Mouse (Mus musculus) kidney, adult 2 months (tissue): ENCODE results near the gene Palb2. TPM values are rescaled to one million over a fixed set of nuclear protein-coding genes. Genes with fewer than 3 reads are reported as not detected.

Experiments
- DNase-seq: peaks from one replicate; pipeline ENCODE4 v3.0.0; 2021
- H3K27ac ChIP-seq: fragments of 200-500 bp; 2 replicates; pipeline ENCODE4 v1.5.1; 2012; ENCODE audit warnings: low read depth, low read length, control low read depth, inconsistent platforms; ENCODE audit not compliant: insufficient read depth
- H3K27me3 ChIP-seq: fragments of 200-500 bp; replicated peaks from 2 replicates; pipeline ENCODE4 v1.6.1; 2012; ENCODE audit warnings: mild to moderate bottlenecking, moderate library complexity, low read length, inconsistent platforms; ENCODE audit not compliant: control insufficient read depth, insufficient read depth
- H3K36me3 ChIP-seq: fragments of 200-500 bp; 2 replicates; pipeline ENCODE4 v1.6.1; 2012; ENCODE audit warnings: mild to moderate bottlenecking, moderate library complexity, low read length, inconsistent platforms; ENCODE audit not compliant: control insufficient read depth, insufficient read depth
- H3K4me1 ChIP-seq: fragments of 200-500 bp; 2 replicates; pipeline ENCODE4 v1.6.1; 2011; ENCODE audit warnings: low read length; ENCODE audit not compliant: control insufficient read depth, insufficient read depth
- H3K4me3 ChIP-seq: fragments of 200-500 bp; 2 replicates; pipeline ENCODE4 v1.5.1; 2011; ENCODE audit warnings: mild to moderate bottlenecking, low read depth, low read length, control low read depth; ENCODE audit not compliant: insufficient read depth
- CTCF ChIP-seq: fragments of 200-500 bp; conservative IDR thresholded peaks from 2 replicates; pipeline ENCODE4 v1.5.1; 2011; ENCODE audit warnings: low read depth, mild to moderate bottlenecking, control low read depth, low read length, moderate library complexity, mixed read lengths; ENCODE audit not compliant: insufficient read depth, insufficient read length
- POLR2A ChIP-seq: fragments of 200-500 bp; IDR thresholded peaks from one replicate; pipeline ENCODE4 v1.6.1; 2011; ENCODE audit warnings: low read depth, low read length, control low read depth
- WGBS: fragments of 180-500 bp; shearing (Covaris S2); methylation state at CpG from one replicate; pipeline ENCODE4 v1.1.7; 2018; 5-methylcytosine and 5-hydroxymethylcytosine counted together
- polyA plus RNA-seq: library from polyadenylated mRNA; depleted of rRNA; stranded (reverse); fragments of >200 nt; gene quantifications from 2 replicates; pipeline ENCODE4 v1.2.3, GENCODE M21; 2012; rRNA removed

Palb2 gene
- polyA plus RNA-seq, 1 experiment = 0.59 TPM

DNA sequence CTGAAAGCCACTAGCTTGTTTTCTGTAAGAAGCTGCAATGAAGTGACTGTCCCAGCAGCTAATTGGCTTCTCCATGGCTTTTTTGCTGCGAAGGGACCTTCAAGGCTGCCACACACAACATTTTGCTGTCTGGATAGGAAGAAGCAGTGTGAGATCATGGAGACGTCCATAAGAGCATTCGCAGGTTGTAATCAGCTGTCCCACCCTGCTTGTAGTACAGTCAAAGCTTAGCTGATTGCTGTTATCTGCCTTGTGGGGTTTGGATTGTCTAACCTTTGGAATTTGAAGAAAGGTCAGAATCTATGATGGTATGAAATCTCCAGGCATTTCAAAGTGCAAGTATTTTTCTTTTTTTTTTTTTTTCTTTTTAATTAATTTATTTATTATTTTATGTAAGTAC lies 58.4 kb downstream of the Palb2 start:
- Histone ChIP-seq H3K4me1 (no peaks in the 10 kb centered on the region), H3K27me3 (no peaks in the 10 kb centered on the region), H3K4me3 (no peak overlapping the region), H3K27ac (no peak overlapping the region), H3K36me3 (peaks cover 5% of the 10 kb centered on the region)
- DNase-seq = no peak
- WGBS = 89% methylated on average over 3 of the region's 3 CpGs
- no peak for TF ChIP-seq CTCF
- no peak for TF ChIP-seq POLR2A

DNA sequence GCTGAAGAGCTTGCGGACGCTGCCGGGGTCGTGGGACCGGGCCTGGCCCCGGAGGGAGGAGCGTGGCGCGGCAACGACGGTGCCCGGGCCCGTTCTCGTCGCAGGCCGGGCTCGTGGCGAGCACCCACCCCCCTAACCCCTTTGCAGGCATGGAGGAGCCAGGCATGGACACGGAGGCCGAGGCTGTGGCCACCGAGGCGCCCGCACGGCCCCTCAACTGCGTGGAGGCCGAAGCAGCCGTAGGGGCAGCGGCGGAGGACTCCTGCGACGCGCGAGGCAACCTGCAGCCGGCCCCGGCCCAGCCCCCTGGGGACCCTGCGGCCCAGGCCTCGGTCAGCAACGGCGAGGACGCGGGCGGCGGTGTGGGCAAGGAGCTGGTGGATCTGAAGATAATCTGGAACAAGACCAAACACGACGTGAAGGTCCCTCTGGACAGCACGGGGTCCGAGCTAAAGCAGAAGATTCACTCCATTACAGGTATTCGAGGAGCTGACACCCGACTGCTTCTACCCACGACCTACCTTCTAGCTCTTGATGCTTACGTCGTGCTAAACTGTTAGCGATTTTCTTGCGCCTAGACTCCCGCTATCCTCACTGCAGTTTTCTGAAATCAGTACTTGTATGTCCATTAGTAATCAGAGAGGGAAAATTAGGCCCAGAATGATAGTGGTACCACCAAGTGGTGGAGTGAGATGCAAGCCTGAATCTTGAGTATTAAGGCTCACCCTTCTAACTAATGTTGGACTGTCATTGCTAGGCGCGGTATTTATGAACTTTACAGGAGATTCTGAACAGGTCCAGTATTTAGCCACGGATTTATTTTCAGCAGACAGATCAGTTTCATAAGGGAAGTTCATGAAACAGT lies 65.0 kb downstream of the Palb2 start:
- H3K4me3 ChIP-seq = peak overlapping the region; percentile 89
- H3K27me3 ChIP-seq = no peaks in the 10 kb centered on the region
- DNase-seq = peak; percentile 23
- no peak for TF ChIP-seq POLR2A
- no peak for TF ChIP-seq CTCF
- 1% methylated on average over 58 of the region's 58 CpGs for WGBS
- H3K4me1 ChIP-seq = peaks cover 5% of the 10 kb centered on the region; the same call in 1 of the 2 replicates
- peaks cover 4% of the 10 kb centered on the region for H3K36me3 ChIP-seq
- peak overlapping the region; percentile 45; the same call in 1 of the 2 replicates for H3K27ac ChIP-seq

DNA sequence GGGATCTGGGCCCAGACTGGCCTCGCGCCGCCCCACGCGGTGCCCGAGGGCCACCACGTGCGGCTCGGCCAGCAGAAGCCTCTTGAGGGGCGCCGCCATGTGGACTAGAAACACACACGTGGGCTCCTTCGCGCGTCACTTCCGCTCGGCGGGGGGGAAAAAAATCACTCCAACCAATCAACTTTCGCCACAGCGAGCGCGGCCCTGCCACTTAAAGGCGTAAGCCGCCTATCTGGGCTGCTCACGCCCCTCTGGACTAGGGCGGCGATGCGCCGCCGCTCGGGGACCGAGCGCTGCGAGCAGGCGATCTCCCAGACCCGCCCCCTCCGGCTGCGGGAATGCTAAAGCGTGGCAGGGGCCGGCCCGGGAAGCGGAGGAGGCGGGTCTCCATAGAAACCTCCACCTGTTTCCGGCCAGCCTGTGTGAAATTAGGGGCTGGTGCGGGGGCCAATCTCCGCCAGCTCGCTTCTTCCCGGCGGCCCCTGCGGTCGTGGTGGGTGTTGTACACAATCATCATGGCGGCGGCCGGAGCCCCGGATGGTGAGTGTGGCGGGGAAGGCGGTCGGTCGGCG lies 65.8 kb downstream of the Palb2 start, which contains the start of the genes Ubfd1 and Ears2:
TSS of gene Ubfd1 (plus strand) at position 231 of the 572 bp plus-strand sequence.
TSS of gene Ears2 (minus strand) at position 319 of the 572 bp plus-strand sequence.
- Histone ChIP-seq H3K27ac (peak within 1 kb of the TSS; percentile 62), H3K27me3 (no peaks in the 10 kb centered on the region), H3K36me3 (no peaks in the 10 kb centered on the region; the same call in 1 of the 2 replicates), H3K4me3 (peak within 1 kb of the TSS; percentile 89), H3K4me1 (peaks cover 5% of the 10 kb centered on the region; the same call in 1 of the 2 replicates)
- TF ChIP-seq CTCF (no peak), POLR2A (no peak)
- peak; percentile 98 for DNase-seq
- WGBS = under 1% methylated on average over 60 of the region's 60 CpGs

GRCm38 (mm10) chr7:122066102-122066944 lies 66.5 kb downstream of the Palb2 start:
- no peak for TF ChIP-seq POLR2A
- TF ChIP-seq CTCF = no peak
- WGBS = 11% methylated on average over 31 of the region's 31 CpGs
- Histone ChIP-seq H3K4me3 (peak overlapping the region; percentile 89), H3K27ac (peak overlapping the region; percentile 62), H3K36me3 (no peaks in the 10 kb centered on the region), H3K27me3 (no peaks in the 10 kb centered on the region), H3K4me1 (peaks cover 5% of the 10 kb centered on the region; the same call in 1 of the 2 replicates)
- DNase-seq = no peak

DNA sequence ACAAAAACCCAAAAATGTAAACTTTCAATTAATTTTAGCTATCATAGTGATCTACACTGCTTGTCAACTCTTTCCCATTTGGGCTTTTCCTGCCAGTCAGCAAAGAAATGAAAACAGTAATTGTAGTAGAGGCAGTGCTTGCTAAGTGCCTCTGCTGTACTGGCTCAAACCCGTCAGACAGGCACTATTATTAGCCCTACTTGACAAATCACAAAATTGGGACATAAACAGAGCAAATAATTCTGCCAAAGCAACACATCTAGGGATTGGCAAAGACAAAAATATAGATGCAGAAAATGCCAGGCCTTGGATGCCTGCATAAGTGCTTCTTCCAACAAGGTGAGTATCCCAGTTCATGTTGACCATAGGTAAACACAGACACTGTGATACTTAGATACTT lies 67.1 kb downstream of the Palb2 start:
- Histone ChIP-seq H3K27ac (no peak overlapping the region), H3K4me3 (no peak overlapping the region), H3K27me3 (no peaks in the 10 kb centered on the region), H3K36me3 (no peaks in the 10 kb centered on the region), H3K4me1 (peaks cover 5% of the 10 kb centered on the region; the same call in 1 of the 2 replicates)
- TF ChIP-seq POLR2A (no peak), CTCF (no peak)
- 73% methylated on average over 1 of the region's 1 CpGs for WGBS
- DNase-seq = no peak

Other genes starting within 250 kb of the Palb2 start
- 39.9 and 41.7 TPM in 2 replicates for gene Cog7, start 151.3 kb downstream of the Palb2 start, polyA plus RNA-seq
- gene Gga2, start 111.8 kb downstream of the Palb2 start, polyA plus RNA-seq = 49.1 and 53.0 TPM in 2 replicates
- 18.9 and 19.6 TPM in 2 replicates for gene Ubfd1, start 65.8 kb downstream of the Palb2 start, polyA plus RNA-seq
- 9.2 and 11.2 TPM in 2 replicates for gene Ears2, start 65.7 kb downstream of the Palb2 start, polyA plus RNA-seq
- 437 and 852 TPM in 2 replicates for gene Ndufab1, start 31.1 kb downstream of the Palb2 start, polyA plus RNA-seq
- 74.9 and 77.1 TPM in 2 replicates for gene Dctn5, start 56 bp upstream of the Palb2 start, polyA plus RNA-seq
- 1.1 and 1.5 TPM in 2 replicates for gene Plk1, start 26.5 kb upstream of the Palb2 start, polyA plus RNA-seq
- 0.16 and 0.19 TPM in 2 replicates for gene Ern2, start 53.2 kb upstream of the Palb2 start, polyA plus RNA-seq
- gene Chp2, start 86.5 kb upstream of the Palb2 start, polyA plus RNA-seq = 1.2 and 1.6 TPM in 2 replicates
- gene Prkcb, start 155.8 kb upstream of the Palb2 start, polyA plus RNA-seq = 2.5 and 6.1 TPM in 2 replicates